Mouse (Mus musculus) layer of hippocampus, adult 6 months (tissue): ENCODE measurements around the gene Ube2g1. TPM values are rescaled to one million over a fixed set of nuclear protein-coding genes. Genes with fewer than 3 reads are reported as not detected.

Experiments
- long read RNA-seq, 2 experiments: library from polyadenylated mRNA; unstranded; transcript quantifications; one replicate each; pipeline ENCODE4 v2.0.0; 2019 to 2020
- microRNA-seq: library from miRNA; unstranded; fragments of <30 nt; microRNA quantifications from one replicate; pipeline ENCODE4 v1.2.0, GENCODE M21; 2020
- polyA plus RNA-seq: library from polyadenylated mRNA; unstranded; fragments of <200 nt; fragmentation: Nextera tagmentation; gene quantifications from 2 replicates; pipeline ENCODE4 v1.2.3, GENCODE M21; 2021

The Ube2g1 gene
- polyA plus RNA-seq = 17.5 and 18.2 TPM in 2 replicates
- long read RNA-seq, experiment 1, transcript Ube2g1-203 (7 exons, 3,931 nt) = minor isoform, 9 of 70 reads
- long read RNA-seq, experiment 1, transcript Ube2g1-201 (6 exons, 3,815 nt) = major isoform, 44 of 70 reads
- long read RNA-seq, experiment 1, partial matches to known transcripts = 1 of 70 reads
- long read RNA-seq, experiment 1, other reads (novel, unspliced or antisense) = 16 of 70 reads
- long read RNA-seq, experiment 2, transcript Ube2g1-203 (7 exons, 3,931 nt) = minor isoform, 41 of 309 reads
- long read RNA-seq, experiment 2, transcript Ube2g1-201 (6 exons, 3,815 nt) = major isoform, 232 of 309 reads
- long read RNA-seq, experiment 2, partial matches to known transcripts = 4 of 309 reads
- long read RNA-seq, experiment 2, other reads (novel, unspliced or antisense) = 29 of 309 reads

DNA sequence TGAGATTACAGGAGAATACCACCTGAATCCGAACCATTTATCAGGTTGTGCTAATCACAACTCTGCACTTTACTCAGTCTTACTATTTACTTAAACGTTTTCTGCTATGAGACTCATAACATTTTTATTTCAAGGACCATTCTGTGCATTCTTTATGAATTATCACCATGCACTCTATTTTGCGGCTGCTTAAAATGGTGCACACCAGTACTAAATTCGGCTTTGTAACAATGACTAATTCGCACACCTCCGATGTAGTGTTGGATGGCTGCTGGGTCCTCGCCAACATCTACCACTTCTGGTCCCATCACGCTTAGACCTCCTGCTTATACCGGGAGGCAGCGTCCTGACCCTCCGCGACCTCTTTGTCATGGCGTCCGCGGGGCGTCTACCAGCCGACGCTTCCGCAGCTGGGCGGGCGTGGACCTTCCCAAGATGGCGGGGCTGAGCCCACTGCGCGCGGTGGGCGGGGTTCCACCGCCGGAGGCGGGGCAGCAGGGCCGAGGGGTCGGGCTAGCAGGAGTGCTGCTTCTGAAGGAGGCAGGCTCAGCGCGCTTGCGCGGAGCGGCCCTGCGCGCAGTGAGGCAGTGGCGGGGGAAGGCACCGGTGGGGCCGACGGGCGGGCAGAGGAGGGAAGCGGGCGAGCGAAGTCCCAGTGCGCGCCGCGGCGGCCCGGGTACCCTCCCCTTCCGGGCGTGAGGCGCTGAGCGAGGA is at the start of gene Ube2g1:
Gene Ube2g1 (plus strand): TSS at position 590 of the 714 bp plus-strand sequence.

GRCm38 (mm10) chr11:72689551-72690510 is 82.7 kb downstream of the Ube2g1 start, which contains the start of gene Ankfy1:
Gene Ankfy1 (plus strand): TSS chr11:72690006.

Small RNA genes within 50 kb of the gene (microRNA-seq; reads per million reads assigned to microRNA genes)
- gene Gm25678 = not detected

Other genes starting within 250 kb of the Ube2g1 start
- 6.6 and 11.4 TPM in 2 replicates for gene Tekt1, start 244.8 kb upstream of the Ube2g1 start, polyA plus RNA-seq
- 0.80 and 1.1 TPM in 2 replicates for gene Smtnl2, start 195.6 kb upstream of the Ube2g1 start, polyA plus RNA-seq
- 0.16 and 0.21 TPM in 2 replicates for gene Ggt6, start 171.8 kb upstream of the Ube2g1 start, polyA plus RNA-seq
- gene Mybbp1a, start 165.9 kb upstream of the Ube2g1 start, polyA plus RNA-seq = 9.0 and 9.3 TPM in 2 replicates
- gene Spns2, start 117.4 kb upstream of the Ube2g1 start, polyA plus RNA-seq = 5.6 and 5.7 TPM in 2 replicates
- gene Spns3, start 56.8 kb upstream of the Ube2g1 start, polyA plus RNA-seq = 0.24 and 0.30 TPM in 2 replicates
- 11.3 and 11.8 TPM in 2 replicates for gene Ankfy1, start 82.7 kb downstream of the Ube2g1 start, polyA plus RNA-seq
- gene Cyb5d2, start 188.9 kb downstream of the Ube2g1 start, polyA plus RNA-seq = 20.1 and 22.5 TPM in 2 replicates
- 5.8 and 5.9 TPM in 2 replicates for gene Zzef1, start 188.9 kb downstream of the Ube2g1 start, polyA plus RNA-seq